Mouse (Mus musculus): ENCODE results near the gene Olfr1317.

Olfr1317 gene

DNA sequence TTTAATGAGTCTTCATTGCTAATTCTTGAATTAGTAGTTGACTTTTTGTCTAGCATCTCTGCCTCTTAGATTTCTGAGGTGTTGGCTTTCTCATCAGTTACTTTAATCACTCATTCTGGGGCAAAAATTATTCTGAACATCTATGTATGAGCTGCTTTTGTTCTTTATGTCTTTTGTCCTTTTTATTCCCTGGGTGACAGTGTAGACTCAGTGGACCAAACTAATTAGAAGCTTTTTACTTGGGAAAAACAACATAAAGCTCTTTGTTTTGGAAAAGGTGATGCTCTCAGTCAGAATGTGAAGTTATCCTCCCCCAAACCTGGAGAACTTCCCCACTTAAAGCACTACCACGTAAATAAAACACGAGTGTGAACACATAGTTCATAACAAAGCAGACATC, at the start of gene Olfr1317:
Gene Olfr1317, plus strand, starts transcription at position 301 of the 400 bp plus-strand sequence.
- DNase-seq (ENCODE audit: low spot score), result no peak

DNA sequence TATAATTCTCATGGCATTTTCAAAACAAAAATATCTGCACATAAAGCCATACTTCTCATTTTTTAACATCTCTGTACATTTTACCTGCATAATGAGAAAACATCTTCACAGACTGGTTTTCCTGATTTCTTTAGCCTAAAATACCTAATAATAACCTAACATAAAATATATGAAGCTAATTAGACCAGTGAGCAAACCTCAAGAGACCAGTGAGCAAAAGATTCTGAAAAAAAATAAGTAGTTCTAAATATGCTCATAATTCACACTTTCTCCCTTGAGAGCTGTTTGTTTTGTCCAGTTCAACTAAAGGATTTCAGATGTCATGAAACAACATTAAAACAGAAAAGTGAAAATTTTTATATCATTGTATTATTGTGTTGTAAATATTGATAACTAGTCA, 43.4 kb upstream of the Olfr1317 start, which contains the start of gene Olfr1314:
Gene Olfr1314, minus strand, starts transcription at position 101 of the 400 bp plus-strand sequence.
- DNase-seq (ENCODE audit: low spot score), result no peak

DNA sequence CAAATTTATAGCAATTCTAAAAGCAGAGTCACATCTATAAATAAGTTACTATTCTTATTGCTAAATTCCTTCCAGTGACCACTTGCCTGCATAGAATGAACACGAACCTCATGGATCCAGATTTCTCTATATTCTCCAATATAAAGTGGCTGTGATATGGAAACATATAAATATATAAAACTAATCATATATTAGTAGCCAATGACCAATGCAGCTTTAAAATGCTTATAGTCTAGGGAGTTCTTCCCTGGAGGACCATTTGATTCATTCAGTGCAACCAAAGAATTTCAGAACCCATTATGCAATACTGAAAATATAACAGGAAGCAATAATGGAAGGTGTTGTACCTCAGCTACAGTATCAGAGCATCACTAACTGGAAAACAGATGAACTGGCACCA, 24.8 kb upstream of the Olfr1317 start, which contains the start of gene Olfr1315-ps1:
Gene Olfr1315-ps1, minus strand, starts transcription at position 101 of the 400 bp plus-strand sequence.
- DNase-seq (ENCODE audit: low spot score), result no peak

DNA sequence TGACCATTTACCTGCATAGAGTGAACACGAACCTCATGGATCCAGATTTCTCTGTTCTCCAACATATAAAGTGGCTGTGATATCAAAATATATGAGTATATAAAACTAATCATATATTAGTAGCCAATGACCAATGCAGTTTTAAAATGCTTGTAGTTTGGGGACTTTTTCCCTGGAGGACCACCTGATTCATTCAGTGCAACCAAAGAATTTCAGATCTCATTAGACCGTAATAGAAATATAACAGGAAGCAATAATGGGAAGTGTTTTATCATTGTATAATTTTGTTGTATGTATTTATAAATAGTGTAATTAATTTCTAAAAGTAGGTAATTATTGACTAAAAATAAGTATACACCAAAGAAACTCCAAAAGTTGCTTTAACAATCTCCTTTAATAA, 5.3 kb upstream of the Olfr1317 start, which contains the start of gene Olfr1316:
Gene Olfr1316, minus strand, starts transcription at position 101 of the 400 bp plus-strand sequence.
- DNase-seq (ENCODE audit: low spot score), result no peak

DNA sequence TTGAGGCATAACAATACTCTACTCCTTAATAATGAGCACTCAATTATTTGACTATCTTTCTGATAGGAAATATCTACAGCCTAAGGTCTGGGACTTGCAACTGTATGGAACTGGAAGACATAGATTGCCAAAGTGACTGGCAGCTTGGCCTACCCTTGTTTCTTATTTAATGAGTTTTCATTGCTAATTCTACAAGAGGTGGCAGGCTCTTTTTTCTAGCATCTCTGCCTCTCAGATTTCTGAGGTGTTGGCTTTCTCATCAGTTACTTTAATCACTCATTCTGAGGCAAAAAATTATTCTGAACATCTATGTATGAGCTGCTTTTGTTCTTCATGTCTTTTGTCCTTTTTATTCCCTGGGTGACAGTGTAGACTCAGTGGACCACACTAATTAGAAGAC, 13.8 kb downstream of the Olfr1317 start, which contains the start of gene Olfr1318:
Gene Olfr1318, plus strand, starts transcription at position 301 of the 400 bp plus-strand sequence.
- DNase-seq (ENCODE audit: low spot score), result no peak
